Mouse (Mus musculus): ENCODE measurements around the gene Klf7.

DNA sequence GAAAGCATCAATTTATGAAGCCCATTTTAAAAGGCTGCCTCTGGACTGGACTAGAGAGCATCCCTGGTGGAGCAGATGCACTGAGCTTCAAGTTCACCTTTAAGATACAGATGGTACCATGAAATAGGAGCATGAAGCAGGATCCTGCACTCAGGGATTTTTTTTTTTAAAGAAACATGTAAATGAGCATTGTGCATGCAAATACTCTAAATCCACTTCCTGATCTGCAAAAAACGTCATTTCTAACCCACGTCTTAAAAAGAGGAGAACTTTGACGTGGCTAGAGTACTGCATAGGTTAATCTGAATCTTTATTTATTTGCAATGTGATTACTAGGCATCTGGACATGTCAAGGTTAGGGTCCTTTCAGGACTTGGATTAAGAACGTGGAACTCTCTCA, 73.5 kb downstream of the Klf7 start:
- TF ChIP-seq POLR2A (IDR thresholded peaks at IDR 0.05; ENCODE audit: low read depth, low read length) = no peak
- no peak for TF ChIP-seq CTCF (conservative IDR thresholded peaks at IDR 0.05; ENCODE audit: insufficient read depth, insufficient read length, low read depth, low read length)

All from kidney, adult 2 months (tissue).